Mouse (Mus musculus): ENCODE data around the gene Slc9a1.

DNA sequence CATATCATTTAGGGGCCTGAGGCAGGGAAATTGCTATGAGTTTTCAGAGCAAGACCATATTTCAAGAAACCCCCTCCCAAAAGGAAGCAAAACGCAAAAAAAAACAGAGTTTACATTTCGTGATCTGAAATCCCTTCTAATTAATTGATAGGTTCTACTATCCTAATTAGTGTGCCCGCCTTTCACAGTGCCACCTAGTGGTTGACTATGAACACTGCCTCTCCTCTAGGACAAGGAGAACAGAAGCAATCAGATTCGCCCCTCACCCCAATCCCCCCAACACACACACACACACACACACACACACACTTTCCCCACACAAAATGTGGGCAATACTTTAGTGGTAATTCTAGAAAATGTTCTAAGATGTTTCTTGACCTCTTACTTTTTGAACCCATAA, 25.4 kb upstream of the Slc9a1 start:
- peak; percentile 51; the same call in 1 of the 2 replicates for TF ChIP-seq CTCF (IDR thresholded peaks at IDR 0.05; ENCODE audit: extremely low read depth, insufficient read depth, insufficient read length, insufficient replicate concordance)
- no peak for TF ChIP-seq POLR2A (IDR thresholded peaks at IDR 0.05; ENCODE audit: low read depth, low read length)

All from spleen, adult 2 months (tissue).